Mouse (Mus musculus) midbrain, postnatal 0 days (tissue): ENCODE data around the gene Hcfc1. TPM values are rescaled to one million over a fixed set of nuclear protein-coding genes. Genes with fewer than 3 reads are reported as not detected.

Experiments used
- ATAC-seq: fragments of 200-750 bp; cut with Nextera tagmentation; 2 replicates; pipeline ENCODE4 v1.8.0; 2017; ENCODE audit warnings: moderate number of reproducible peaks, mild to moderate bottlenecking, moderate TSS enrichment, moderate library complexity; ENCODE audit not compliant: low FRiP score
- DNase-seq: peaks from one replicate; pipeline ENCODE4 v3.0.0-alpha.2; 2015; ENCODE audit warnings: low spot score
- H3K27ac ChIP-seq: fragments of 300-500 bp; sonication (generic); 2 replicates; pipeline ENCODE4 v1.5.1; 2014; ENCODE audit warnings: low read depth, mild to moderate bottlenecking, low read length, mixed read lengths
- H3K27me3 ChIP-seq: fragments of 300-500 bp; sonication (generic); 2 replicates; pipeline ENCODE4 v1.6.1; 2014; ENCODE audit warnings: low read length, control low read depth, mixed read lengths; ENCODE audit not compliant: insufficient read depth
- H3K36me3 ChIP-seq: fragments of 300-500 bp; sonication (generic); 2 replicates; pipeline ENCODE4 v1.6.1; 2014; ENCODE audit warnings: low read length, control low read depth, mixed read lengths; ENCODE audit not compliant: insufficient read depth
- H3K4me1 ChIP-seq: fragments of 300-500 bp; sonication (generic); 2 replicates; pipeline ENCODE4 v1.6.1; 2014; ENCODE audit warnings: mild to moderate bottlenecking, control low read depth, antibody characterized with exemption, low read length, mixed read lengths; ENCODE audit not compliant: insufficient read depth
- H3K4me2 ChIP-seq: fragments of 300-500 bp; sonication (generic); 2 replicates; pipeline ENCODE4 v1.6.1; 2014; ENCODE audit warnings: low read depth, mild to moderate bottlenecking, low read length, mixed read lengths; ENCODE audit not compliant: poor library complexity, severe bottlenecking
- H3K4me3 ChIP-seq: fragments of 300-500 bp; sonication (generic); 2 replicates; pipeline ENCODE4 v1.5.1; 2014; ENCODE audit warnings: low read depth, mild to moderate bottlenecking, low read length, moderate library complexity
- H3K9ac ChIP-seq: fragments of 300-500 bp; sonication (generic); replicated peaks from 2 replicates; pipeline ENCODE4 v1.6.1; 2014; ENCODE audit warnings: mild to moderate bottlenecking, low read length, moderate library complexity, mixed read lengths; ENCODE audit not compliant: poor library complexity, severe bottlenecking
- H3K9me3 ChIP-seq: fragments of 300-500 bp; sonication (generic); 2 replicates; pipeline ENCODE4 v1.6.1; 2016; ENCODE audit warnings: low read length, control low read depth
- CTCF ChIP-seq: IDR thresholded peaks from 2 replicates; pipeline ENCODE4 v1.5.1; 2016; ENCODE audit warnings: antibody characterized with exemption, mild to moderate bottlenecking
- WGBS: fragments of 180-500 bp; shearing (Covaris S2); extraction: QIAGEN DNeasy Blood & Tissue Kit; methylation state at CpG from one replicate; pipeline ENCODE4 v1.1.7; 2014; 5-methylcytosine and 5-hydroxymethylcytosine counted together
- polyA plus RNA-seq: library from polyadenylated mRNA; unstranded; fragments of >200 nt; fragmentation: Nextera tagmentation; extraction: Ambion mirVana; gene quantifications from 2 replicates; pipeline ENCODE4 v1.2.1, GENCODE M21; 2015
- total RNA-seq: library from RNA; depleted of rRNA; stranded (reverse); fragments of >200 nt; gene quantifications from 2 replicates; pipeline ENCODE4 v1.2.3, GENCODE M21; 2014; rRNA removed

Hcfc1 gene
- 101 and 111 TPM in 2 replicates for total RNA-seq
- 30.3 and 33.2 TPM in 2 replicates for polyA plus RNA-seq

GRCm38 (mm10) chrX:73966248-73967176 lies at the start of gene Hcfc1:
Gene Hcfc1 (minus strand): TSS chrX:73966357.
- Histone ChIP-seq H3K4me2 (peak within 1 kb of the TSS; percentile 69), H3K27ac (peak within 1 kb of the TSS; percentile 95), H3K9ac (peak within 1 kb of the TSS; percentile 72), H3K9me3 (no peaks in the 10 kb centered on the region), H3K36me3 (no peaks in the 10 kb centered on the region), H3K27me3 (no peaks in the 10 kb centered on the region), H3K4me3 (peak within 1 kb of the TSS; percentile 58), H3K4me1 (peaks cover 3% of the 10 kb centered on the region; the same call in 1 of the 2 replicates)
- WGBS, result 18% methylated on average over 56 of the region's 58 CpGs
- ATAC-seq, result peak; percentile 85
- TF ChIP-seq CTCF, result no peak
- peak; percentile 89 for DNase-seq

- DNase-seq (no peak), ATAC-seq (no peak)
- Histone ChIP-seq H3K4me2 (no peak overlapping the region), H3K9me3 (no peaks in the 10 kb centered on the region), H3K36me3 (no peaks in the 10 kb centered on the region), H3K4me1 (no peaks in the 10 kb centered on the region), H3K4me3 (no peak overlapping the region), H3K27ac (no peak overlapping the region), H3K27me3 (no peaks in the 10 kb centered on the region), H3K9ac (no peak overlapping the region)
- 100% methylated on average over 1 of the region's 1 CpGs for WGBS
- no peak for TF ChIP-seq CTCF
Measured at GRCm38 (mm10) chrX:74014597-74014996, 48.4 kb upstream of the Hcfc1 start.

GRCm38 (mm10) chrX:74008063-74008462 lies 41.9 kb upstream of the Hcfc1 start:
- WGBS, result 26% methylated on average over 8 of the region's 8 CpGs
- Histone ChIP-seq H3K9ac (no peak overlapping the region), H3K27ac (no peak overlapping the region), H3K4me2 (no peak overlapping the region), H3K9me3 (no peaks in the 10 kb centered on the region), H3K4me1 (no peaks in the 10 kb centered on the region), H3K4me3 (no peak overlapping the region), H3K36me3 (no peaks in the 10 kb centered on the region), H3K27me3 (no peaks in the 10 kb centered on the region)
- DNase-seq, result no peak
- TF ChIP-seq CTCF, result no peak
- no peak for ATAC-seq

- WGBS, result 68% methylated on average over 21 of the region's 21 CpGs
- no peak overlapping the region for H3K9ac ChIP-seq
Measured at GRCm38 (mm10) chrX:74006401-74006800, 40.2 kb upstream of the Hcfc1 start.

GRCm38 (mm10) chrX:74003644-74004043 lies 37.5 kb upstream of the Hcfc1 start:
- H3K4me1 ChIP-seq, result no peaks in the 10 kb centered on the region
- no peaks in the 10 kb centered on the region for H3K27me3 ChIP-seq
- H3K9me3 ChIP-seq, result no peaks in the 10 kb centered on the region
- no peak for ATAC-seq
- H3K27ac ChIP-seq, result no peak overlapping the region
- DNase-seq, result no peak
- WGBS, result 65% methylated on average over 2 of the region's 2 CpGs
- H3K4me3 ChIP-seq, result no peak overlapping the region
- no peak overlapping the region for H3K4me2 ChIP-seq
- no peak for TF ChIP-seq CTCF
- H3K36me3 ChIP-seq, result no peaks in the 10 kb centered on the region
- no peak overlapping the region for H3K9ac ChIP-seq

More at GRCm38 (mm10) chrX:74006401-74006800, 40.2 kb upstream of the Hcfc1 start:
- Histone ChIP-seq H3K36me3 (no peaks in the 10 kb centered on the region), H3K4me2 (no peak overlapping the region), H3K27ac (no peak overlapping the region), H3K9me3 (no peaks in the 10 kb centered on the region), H3K4me3 (no peak overlapping the region), H3K4me1 (no peaks in the 10 kb centered on the region), H3K27me3 (no peaks in the 10 kb centered on the region)
- TF ChIP-seq CTCF, result no peak
- ATAC-seq, result peak; percentile 54; the same call in 1 of the 2 replicates
- peak; percentile 10 for DNase-seq

GRCm38 (mm10) chrX:74001024-74001423 lies 34.9 kb upstream of the Hcfc1 start:
- TF ChIP-seq CTCF, result no peak
- no peaks in the 10 kb centered on the region for H3K36me3 ChIP-seq
- H3K27ac ChIP-seq, result no peak overlapping the region
- H3K27me3 ChIP-seq, result no peaks in the 10 kb centered on the region
- no peak overlapping the region for H3K4me2 ChIP-seq
- no peak overlapping the region for H3K4me3 ChIP-seq
- no peak overlapping the region for H3K9ac ChIP-seq
- H3K4me1 ChIP-seq, result no peaks in the 10 kb centered on the region
- ATAC-seq (no peak), DNase-seq (no peak)
- 75% methylated on average over 3 of the region's 3 CpGs for WGBS
- H3K9me3 ChIP-seq, result no peaks in the 10 kb centered on the region
